Mouse (Mus musculus) cerebellum, postnatal 4 days (tissue): ENCODE measurements around the gene Zswim5.

Experiments used
- DNase-seq, 2 experiments: peaks; one replicate each; pipeline ENCODE4 v3.0.0; 2022; ENCODE audit warnings: low spot score in 2 of 2, mixed read lengths in 1 of 2

Zswim5 gene

GRCm38 (mm10) chr4:116913318-116913717 lies 36.1 kb downstream of the Zswim5 start:
- DNase-seq: no peak

GRCm38 (mm10) chr4:116928006-116928651 lies 51.0 kb downstream of the Zswim5 start:
- DNase-seq: no peak

GRCm38 (mm10) chr4:116939585-116939984 lies 62.4 kb downstream of the Zswim5 start:
- DNase-seq: no peak

- DNase-seq: no peak
Observed at GRCm38 (mm10) chr4:116942695-116943094, 65.5 kb downstream of the Zswim5 start.

- DNase-seq: no peak
Observed at GRCm38 (mm10) chr4:116944055-116944454, 66.9 kb downstream of the Zswim5 start.

- no peak for DNase-seq
Observed at GRCm38 (mm10) chr4:116951642-116952041, 74.5 kb downstream of the Zswim5 start.

- no peak for DNase-seq
Observed at GRCm38 (mm10) chr4:116954951-116955350, 77.8 kb downstream of the Zswim5 start.

- no peak for DNase-seq
Observed at GRCm38 (mm10) chr4:116976503-116976902, 99.3 kb downstream of the Zswim5 start.

GRCm38 (mm10) chr4:116985681-116986080 lies 108.5 kb downstream of the Zswim5 start:
- no peak for DNase-seq

GRCm38 (mm10) chr4:116986400-116987121 lies 109.4 kb downstream of the Zswim5 start:
- DNase-seq: peak; percentile 57 to 85

- no peak for DNase-seq
Observed at GRCm38 (mm10) chr4:116987122-116987456, 109.9 kb downstream of the Zswim5 start.

- DNase-seq: no peak
Observed at GRCm38 (mm10) chr4:116989731-116990130, 112.6 kb downstream of the Zswim5 start.

- peak; percentile 81 to 89 for DNase-seq
Observed at GRCm38 (mm10) chr4:116991366-116991765, 114.2 kb downstream of the Zswim5 start.

GRCm38 (mm10) chr4:116993672-116994621 lies 116.8 kb downstream of the Zswim5 start, which contains the start of gene Urod:
Gene Urod (minus strand): TSS chr4:116994413.
- peak; percentile 84 to 89 for DNase-seq

- DNase-seq: peak in 1 of 2 experiments; percentile 54
Observed at GRCm38 (mm10) chr4:116995131-116995797, 118.1 kb downstream of the Zswim5 start, which contains the start of gene Hectd3. Gene Hectd3 (plus strand): TSS chr4:116995317.

- DNase-seq: peak in 1 of 2 experiments; percentile 64
Observed at GRCm38 (mm10) chr4:116995798-116996135, 118.6 kb downstream of the Zswim5 start.

GRCm38 (mm10) chr4:116999513-117000154 lies 122.5 kb downstream of the Zswim5 start:
- no peak for DNase-seq

- DNase-seq: no peak
Observed at GRCm38 (mm10) chr4:117001957-117002356, 124.8 kb downstream of the Zswim5 start.

- peak in 1 of 2 experiments; percentile 68 for DNase-seq
Observed at GRCm38 (mm10) chr4:117002543-117003521, 125.7 kb downstream of the Zswim5 start.

GRCm38 (mm10) chr4:117004649-117005048 lies 127.5 kb downstream of the Zswim5 start:
- DNase-seq: no peak
